Mouse (Mus musculus): Measurements from ENCODE around the gene Plcb3.
A peak's percentile ranks its signal among the peaks of the same experiment; 100 is the strongest.

Gene Plcb3

DNA sequence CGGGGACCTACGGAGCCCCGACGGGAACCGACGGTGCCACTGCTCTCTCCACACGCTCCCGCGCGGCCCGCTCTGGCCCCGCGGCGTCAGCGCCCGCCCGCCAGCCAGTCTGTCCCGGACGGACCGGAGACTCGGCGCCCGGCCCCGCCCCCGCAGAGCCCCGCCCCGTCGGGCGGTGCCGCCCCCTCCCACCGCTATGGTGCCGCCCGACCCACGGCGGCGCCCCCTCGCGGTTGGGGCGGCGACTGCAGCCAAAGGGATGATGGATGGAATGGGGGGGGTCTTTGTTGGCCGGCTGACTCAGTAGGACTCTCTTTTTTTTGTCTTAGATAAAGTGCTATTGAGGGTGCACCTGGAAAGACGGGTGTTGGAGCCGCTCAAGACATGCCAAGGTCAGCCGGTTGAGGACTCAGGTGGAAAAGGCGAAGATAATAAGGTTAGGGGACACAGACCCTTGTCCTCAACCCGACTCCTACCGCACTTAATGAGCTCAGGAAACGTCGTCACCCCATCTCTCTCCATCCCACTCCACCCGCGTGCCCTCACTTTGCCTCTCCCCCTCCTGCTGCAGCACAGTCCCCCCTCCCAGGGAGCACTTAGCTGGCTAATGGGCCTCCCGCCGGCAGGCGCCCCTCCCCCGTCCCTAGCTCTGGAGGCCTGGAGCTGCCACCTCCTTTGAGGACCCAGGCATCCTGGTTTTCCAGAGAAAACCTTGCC lies 6.4 kb downstream of the Plcb3 start:
- DNase-seq (ENCODE audit: low spot score): peak; percentile 81

GRCm38 (mm10) chr19:6969291-6969664 lies 7.0 kb downstream of the Plcb3 start:
- peak; percentile 43 for DNase-seq (ENCODE audit: low spot score)

- peak; percentile 72 for DNase-seq (ENCODE audit: low spot score)
Measured at GRCm38 (mm10) chr19:6968491-6969271, 7.6 kb downstream of the Plcb3 start.

- DNase-seq (ENCODE audit: low spot score): no peak
Measured at GRCm38 (mm10) chr19:6956461-6956860, 19.8 kb downstream of the Plcb3 start.

DNA sequence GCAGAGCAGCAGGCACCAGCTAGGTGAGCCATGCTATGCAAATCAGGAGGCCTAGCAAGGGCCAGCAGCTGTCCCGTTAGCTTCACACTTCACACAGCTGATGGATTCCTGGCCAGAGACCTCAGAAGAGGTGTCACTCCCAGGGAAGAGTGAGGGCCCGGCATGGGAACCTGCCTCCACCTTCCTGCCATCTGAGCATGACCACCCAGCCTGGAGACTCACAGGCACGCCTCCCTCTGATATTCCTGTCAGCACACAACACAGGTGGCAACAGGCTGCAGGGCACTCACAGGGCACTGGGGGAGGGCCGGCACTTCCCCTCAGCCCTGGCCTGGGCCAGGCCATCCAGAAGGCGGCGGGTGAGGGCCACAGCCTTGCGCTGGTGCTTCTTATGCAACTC lies 20.8 kb downstream of the Plcb3 start:
- DNase-seq (ENCODE audit: low spot score): no peak

DNA sequence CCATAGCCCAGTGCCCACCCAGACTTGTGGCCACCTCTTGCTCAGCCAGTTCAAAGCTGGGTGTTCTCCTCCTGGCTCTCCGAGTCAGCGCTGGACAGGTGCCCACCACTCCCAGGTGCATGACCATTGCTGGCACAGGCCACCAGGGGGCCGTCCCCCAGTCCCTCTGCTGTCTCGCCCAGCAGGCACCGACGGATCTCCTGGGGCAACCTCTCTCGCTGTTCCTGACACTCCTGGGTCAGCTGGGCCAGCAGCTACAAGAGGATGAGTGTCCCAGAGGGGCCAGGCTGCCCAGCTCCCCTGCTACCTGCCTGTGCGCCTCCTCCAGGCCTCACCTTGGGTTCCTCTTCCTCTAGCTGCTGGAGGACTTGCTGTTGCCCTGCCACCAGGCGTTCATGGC lies 22.2 kb downstream of the Plcb3 start:
- DNase-seq (ENCODE audit: low spot score): no peak

GRCm38 (mm10) chr19:6952712-6953037 lies 23.6 kb downstream of the Plcb3 start:
- no peak for DNase-seq (ENCODE audit: low spot score)

DNA sequence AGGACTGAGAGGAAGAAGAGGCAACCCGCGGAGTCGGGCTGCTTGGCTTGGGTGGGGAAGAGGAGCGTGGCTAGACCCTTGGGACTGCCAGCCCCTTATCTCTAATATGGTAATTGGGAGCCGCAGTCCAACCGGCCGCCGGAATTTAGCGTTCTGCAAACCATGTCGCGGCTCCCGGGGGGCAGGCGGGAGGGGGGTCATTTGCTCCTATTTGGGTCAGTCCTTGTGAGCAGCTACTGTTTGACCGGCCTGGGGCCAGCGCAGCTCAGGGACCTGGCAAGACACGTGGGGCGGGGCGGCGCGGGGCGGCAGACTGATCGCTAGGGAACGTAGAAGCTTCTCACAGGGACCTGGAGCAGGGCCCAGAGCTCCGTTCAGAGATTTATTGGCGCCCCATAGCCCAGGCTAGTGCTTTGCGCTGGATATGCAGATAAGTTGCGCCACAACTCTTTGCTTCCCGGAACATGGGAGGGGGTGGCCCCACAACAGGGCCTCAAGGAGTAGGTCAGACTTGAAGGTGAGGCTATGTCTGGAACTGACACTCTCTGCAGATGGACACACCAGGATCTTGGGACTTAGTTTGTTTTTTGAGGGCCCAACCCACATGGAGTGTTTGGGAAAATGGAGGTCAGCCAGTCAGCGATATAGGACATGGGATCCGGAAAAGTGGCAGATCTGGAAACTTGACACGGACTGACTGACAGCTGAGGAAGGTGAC lies 24.1 kb downstream of the Plcb3 start:
- peak; percentile 97 for DNase-seq (ENCODE audit: low spot score)

DNA sequence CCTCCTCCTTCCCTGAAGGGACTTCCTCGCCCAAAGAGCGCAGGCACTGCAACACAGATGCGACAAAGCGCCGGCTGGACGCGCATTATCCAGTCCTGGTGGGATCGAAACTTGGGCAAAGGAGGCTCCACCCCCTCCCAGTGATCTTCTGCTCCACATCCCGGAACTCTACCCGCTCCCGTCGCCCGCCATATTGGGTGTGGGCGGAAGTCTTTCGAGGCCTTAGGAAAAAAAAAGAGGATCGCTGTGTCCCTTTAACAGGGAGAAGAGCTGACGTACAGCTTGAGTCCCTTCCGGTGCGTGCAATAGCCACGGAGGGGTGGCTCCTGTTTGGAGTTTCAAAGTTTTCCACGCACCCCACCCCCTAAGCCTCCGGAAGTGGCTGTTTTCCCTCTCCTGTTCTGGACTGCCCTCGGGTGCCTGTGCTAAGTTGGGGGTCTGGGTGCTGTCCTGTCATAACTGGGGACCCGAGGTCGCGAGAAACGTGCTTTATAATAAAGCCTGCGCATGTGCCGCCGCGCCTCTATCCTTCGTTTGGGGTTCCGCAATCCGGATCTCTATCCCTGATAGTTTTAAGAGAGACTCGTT lies 24.8 kb downstream of the Plcb3 start:
- DNase-seq (ENCODE audit: low spot score): peak; percentile 98

GRCm38 (mm10) chr19:6950613-6951153 lies 25.6 kb downstream of the Plcb3 start:
- peak; percentile 75 for DNase-seq (ENCODE audit: low spot score)

GRCm38 (mm10) chr19:6949951-6950350 lies 26.3 kb downstream of the Plcb3 start:
- no peak for DNase-seq (ENCODE audit: low spot score)

GRCm38 (mm10) chr19:6949532-6949931 lies 26.7 kb downstream of the Plcb3 start:
- no peak for DNase-seq (ENCODE audit: low spot score)

DNA sequence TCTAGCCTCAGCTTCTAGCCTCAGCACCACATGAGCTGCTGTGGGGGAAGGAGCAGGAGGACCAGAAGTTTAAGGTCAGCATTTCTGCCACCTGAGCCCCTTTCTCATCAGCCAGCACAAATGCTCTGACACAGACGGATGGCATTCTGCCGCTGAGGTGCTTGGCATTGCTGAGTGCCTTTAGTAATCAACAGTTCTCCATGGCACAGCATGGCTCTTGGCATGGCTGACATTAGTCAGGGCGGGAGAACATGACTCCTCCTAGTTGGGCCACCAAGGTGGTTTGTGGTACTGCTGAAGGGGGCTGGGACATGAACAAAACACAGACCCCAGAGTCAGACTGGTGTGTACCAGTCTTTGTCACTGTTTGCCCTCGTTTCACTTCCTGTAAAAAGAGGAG lies 28.1 kb downstream of the Plcb3 start:
- no peak for DNase-seq (ENCODE audit: low spot score)

DNA sequence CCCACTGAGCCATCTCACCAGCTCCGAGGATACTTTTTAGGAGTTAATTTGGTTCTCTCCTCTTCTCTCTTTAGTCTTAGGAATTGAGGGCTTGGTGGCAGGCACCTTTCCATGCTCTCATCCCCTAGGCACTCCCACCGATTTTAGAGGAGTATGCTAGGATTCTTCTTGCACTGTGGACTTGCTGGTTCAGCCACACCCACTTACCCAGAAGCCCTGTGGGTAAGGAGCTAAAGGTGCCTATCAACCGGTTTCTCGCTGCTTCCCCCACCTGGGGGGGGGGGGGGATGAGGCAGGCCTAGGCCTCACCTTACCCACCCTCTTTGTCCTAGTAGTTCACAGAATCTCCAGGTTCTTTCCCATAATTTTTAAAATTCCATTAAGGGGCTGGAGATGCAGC lies 28.5 kb downstream of the Plcb3 start:
- DNase-seq (ENCODE audit: low spot score): no peak

- no peak for DNase-seq (ENCODE audit: low spot score)
Measured at GRCm38 (mm10) chr19:6943709-6944108, 32.6 kb downstream of the Plcb3 start.

DNA sequence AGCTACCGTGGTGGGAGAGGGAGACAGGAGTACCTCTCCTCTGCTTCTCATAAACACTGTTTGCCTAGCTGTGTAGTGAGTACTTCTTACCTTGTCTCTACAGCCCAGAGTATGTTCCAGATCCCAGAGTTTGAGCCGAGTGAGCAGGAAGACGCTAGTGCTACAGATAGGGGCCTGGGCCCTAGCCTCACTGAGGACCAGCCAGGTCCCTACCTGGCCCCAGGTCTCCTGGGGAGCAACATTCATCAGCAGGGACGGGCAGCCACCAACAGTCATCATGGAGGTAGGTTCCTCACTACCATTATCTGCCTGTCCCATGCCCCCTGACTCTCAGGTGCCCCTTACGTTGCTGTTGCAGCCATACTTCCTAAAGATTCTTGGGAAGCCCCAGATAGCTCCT lies 33.5 kb downstream of the Plcb3 start:
- no peak for DNase-seq (ENCODE audit: low spot score)

GRCm38 (mm10) chr19:6942249-6942691 lies 34.0 kb downstream of the Plcb3 start, which contains the start of gene Gpr137:
Gene Gpr137 (minus strand): TSS chr19:6942480.
- DNase-seq (ENCODE audit: low spot score): peak; percentile 96

- peak; percentile 96 for DNase-seq (ENCODE audit: low spot score)
Measured at GRCm38 (mm10) chr19:6941372-6942248, 34.7 kb downstream of the Plcb3 start, which contains the start of gene Bad. Gene Bad (plus strand): TSS chr19:6941861.

GRCm38 (mm10) chr19:6940396-6941351 lies 35.6 kb downstream of the Plcb3 start:
- no peak for DNase-seq (ENCODE audit: low spot score)
